Mouse (Mus musculus) megakaryocyte, embryonic 14.5 days (primary cell): ENCODE results near the gene Aldoart2. TPM values are rescaled to one million over a fixed set of nuclear protein-coding genes. Genes with fewer than 3 reads are reported as not detected.

Source experiments
- H3K27me3 ChIP-seq: replicated peaks from 2 replicates; pipeline ENCODE3; 2012; ENCODE audit warnings: inconsistent platforms
- H3K36me3 ChIP-seq: replicated peaks from 2 replicates; pipeline ENCODE3; 2012; ENCODE audit warnings: low read length, inconsistent platforms, mixed read lengths
- H3K4me1 ChIP-seq: 2 replicates; pipeline ENCODE4 v1.6.1; 2012; ENCODE audit warnings: inconsistent platforms
- H3K4me3 ChIP-seq: replicated peaks from 2 replicates; pipeline ENCODE3; 2012; ENCODE audit warnings: moderate library complexity, mild to moderate bottlenecking, inconsistent platforms
- H3K9me3 ChIP-seq: 2 replicates; pipeline ENCODE4 v1.6.1; 2012; ENCODE audit warnings: inconsistent platforms
- FLI1 ChIP-seq: IDR thresholded peaks from 2 replicates; pipeline ENCODE4 v1.6.1; 2012; ENCODE audit warnings: low read length, inconsistent platforms, mixed read lengths
- GATA1 ChIP-seq: IDR thresholded peaks from 3 replicates; pipeline ENCODE4 v1.6.1; 2012; ENCODE audit warnings: mixed read lengths, low read length, inconsistent platforms, borderline replicate concordance
- polyA plus RNA-seq: library from polyadenylated mRNA; stranded (reverse); fragments of >175 nt; gene quantifications from 2 replicates; pipeline ENCODE4 v1.2.3, GENCODE M21; 2012; ENCODE audit warnings: low replicate concordance; ENCODE audit not compliant: insufficient read depth

The Aldoart2 gene
- polyA plus RNA-seq, 1 experiment = not detected

GRCm38 (mm10) chr12:55559184-55559855 lies 5.7 kb upstream of the Aldoart2 start:
- no peak for TF ChIP-seq FLI1
- TF ChIP-seq GATA1 = no peak
- no peak overlapping the region for H3K4me3 ChIP-seq
- H3K9me3 ChIP-seq = no peaks in the 10 kb centered on the region
- H3K27me3 ChIP-seq = peaks cover 4% of the 10 kb centered on the region
- no peaks in the 10 kb centered on the region for H3K36me3 ChIP-seq
- peaks cover 21% of the 10 kb centered on the region for H3K4me1 ChIP-seq

- peaks cover 21% of the 10 kb centered on the region for H3K4me1 ChIP-seq
- H3K9me3 ChIP-seq = peaks cover 2% of the 10 kb centered on the region
- H3K4me3 ChIP-seq = peak overlapping the region; percentile 89
- TF ChIP-seq FLI1 (no peak), GATA1 (no peak)
- H3K27me3 ChIP-seq = peaks cover 4% of the 10 kb centered on the region
- H3K36me3 ChIP-seq = no peaks in the 10 kb centered on the region
Measured at GRCm38 (mm10) chr12:55560025-55560690, 4.9 kb upstream of the Aldoart2 start.

- Histone ChIP-seq H3K27me3 (peaks cover 8% of the 10 kb centered on the region), H3K9me3 (peaks cover 14% of the 10 kb centered on the region), H3K4me3 (peak overlapping the region; percentile 24), H3K36me3 (no peaks in the 10 kb centered on the region), H3K4me1 (peaks cover 24% of the 10 kb centered on the region)
- TF ChIP-seq FLI1 = no peak
- TF ChIP-seq GATA1 = no peak
Measured at GRCm38 (mm10) chr12:55563742-55564141, 1.3 kb upstream of the Aldoart2 start.

- Histone ChIP-seq H3K27me3 (peaks cover 8% of the 10 kb centered on the region), H3K36me3 (no peaks in the 10 kb centered on the region), H3K4me3 (no peak overlapping the region), H3K9me3 (peaks cover 14% of the 10 kb centered on the region), H3K4me1 (peaks cover 27% of the 10 kb centered on the region)
- TF ChIP-seq GATA1 (no peak), FLI1 (no peak)
Measured at GRCm38 (mm10) chr12:55564187-55564963, 664 bp upstream of the Aldoart2 start.

GRCm38 (mm10) chr12:55565867-55566266 lies 828 bp downstream of the Aldoart2 start:
- TF ChIP-seq FLI1 = no peak
- TF ChIP-seq GATA1 = no peak
- Histone ChIP-seq H3K36me3 (no peaks in the 10 kb centered on the region), H3K9me3 (peaks cover 23% of the 10 kb centered on the region), H3K27me3 (peaks cover 10% of the 10 kb centered on the region), H3K4me3 (no peak overlapping the region), H3K4me1 (peaks cover 22% of the 10 kb centered on the region)

- Histone ChIP-seq H3K4me1 (peaks cover 22% of the 10 kb centered on the region), H3K4me3 (no peak overlapping the region), H3K9me3 (peaks cover 26% of the 10 kb centered on the region), H3K27me3 (peaks cover 11% of the 10 kb centered on the region), H3K36me3 (no peaks in the 10 kb centered on the region)
- TF ChIP-seq FLI1 (no peak), GATA1 (no peak)
Measured at GRCm38 (mm10) chr12:55566837-55567236, 1.8 kb downstream of the Aldoart2 start.

- Histone ChIP-seq H3K9me3 (peaks cover 30% of the 10 kb centered on the region), H3K36me3 (no peaks in the 10 kb centered on the region), H3K4me1 (peaks cover 18% of the 10 kb centered on the region), H3K27me3 (peaks cover 13% of the 10 kb centered on the region), H3K4me3 (no peak overlapping the region)
- no peak for TF ChIP-seq GATA1
- no peak for TF ChIP-seq FLI1
Measured at GRCm38 (mm10) chr12:55568466-55568865, 3.4 kb downstream of the Aldoart2 start.

- no peak overlapping the region for H3K4me3 ChIP-seq
- H3K36me3 ChIP-seq = no peaks in the 10 kb centered on the region
- H3K4me1 ChIP-seq = peaks cover 17% of the 10 kb centered on the region
- H3K9me3 ChIP-seq = peaks cover 31% of the 10 kb centered on the region
- TF ChIP-seq FLI1 (no peak), GATA1 (no peak)
- peaks cover 17% of the 10 kb centered on the region for H3K27me3 ChIP-seq
Measured at GRCm38 (mm10) chr12:55569676-55570075, 4.6 kb downstream of the Aldoart2 start.

GRCm38 (mm10) chr12:55570646-55571045 lies 5.6 kb downstream of the Aldoart2 start:
- TF ChIP-seq FLI1 = no peak
- Histone ChIP-seq H3K4me3 (no peak overlapping the region), H3K4me1 (peaks cover 17% of the 10 kb centered on the region), H3K36me3 (no peaks in the 10 kb centered on the region), H3K27me3 (peaks cover 16% of the 10 kb centered on the region), H3K9me3 (peaks cover 24% of the 10 kb centered on the region)

GRCm38 (mm10) chr12:55571181-55571580 lies 6.1 kb downstream of the Aldoart2 start:
- TF ChIP-seq FLI1 (no peak), GATA1 (no peak)

More at GRCm38 (mm10) chr12:55571181-55571580, 6.1 kb downstream of the Aldoart2 start:
- H3K27me3 ChIP-seq = peaks cover 15% of the 10 kb centered on the region
- no peaks in the 10 kb centered on the region for H3K36me3 ChIP-seq
- H3K4me1 ChIP-seq = peaks cover 17% of the 10 kb centered on the region
- peaks cover 19% of the 10 kb centered on the region for H3K9me3 ChIP-seq
- H3K4me3 ChIP-seq = no peak overlapping the region
